Mouse (Mus musculus) thymus, postnatal 0 days (tissue): ENCODE data around the gene Slc39a11. TPM values are rescaled to one million over a fixed set of nuclear protein-coding genes. Genes with fewer than 3 reads are reported as not detected.
"Not testable (repeated sequence)": the region's sequence is repeated elsewhere in the genome, so short reads cannot be mapped to it uniquely, and the experiment has no call there.

Experiments used
- DNase-seq: peaks from one replicate; pipeline ENCODE4 v3.0.0-alpha.2; 2015; ENCODE audit warnings: low spot score
- polyA plus RNA-seq: library from polyadenylated mRNA; unstranded; fragments of >200 nt; fragmentation: Nextera tagmentation; extraction: Ambion mirVana; gene quantifications from 2 replicates; pipeline ENCODE4 v1.2.1, GENCODE M21; 2015

Slc39a11 gene
- polyA plus RNA-seq, 1 experiment from 2014 or later = 19.4 TPM

GRCm38 (mm10) chr11:113667704-113668103 lies 17.8 kb upstream of the Slc39a11 start:
- DNase-seq = no peak

DNA sequence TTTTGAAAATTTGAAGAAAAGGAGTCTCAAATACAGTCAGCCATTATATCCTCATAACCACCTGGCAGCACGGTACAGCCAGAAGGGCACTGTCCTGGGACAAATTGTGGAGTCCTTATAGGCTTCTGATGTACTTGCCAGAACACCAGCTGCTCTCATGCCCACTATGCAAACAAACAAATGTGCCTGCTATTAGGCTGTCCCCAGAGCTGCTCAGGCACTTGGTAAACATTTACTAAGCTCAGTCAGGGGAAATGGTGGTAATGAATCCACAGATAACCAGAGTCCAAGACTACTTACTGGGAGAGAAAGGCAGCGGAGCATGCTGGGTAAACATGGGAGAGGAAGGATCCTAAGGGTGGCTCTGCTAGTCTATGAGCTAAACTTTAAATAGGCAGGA lies 17.2 kb upstream of the Slc39a11 start:
- DNase-seq = no peak

DNA sequence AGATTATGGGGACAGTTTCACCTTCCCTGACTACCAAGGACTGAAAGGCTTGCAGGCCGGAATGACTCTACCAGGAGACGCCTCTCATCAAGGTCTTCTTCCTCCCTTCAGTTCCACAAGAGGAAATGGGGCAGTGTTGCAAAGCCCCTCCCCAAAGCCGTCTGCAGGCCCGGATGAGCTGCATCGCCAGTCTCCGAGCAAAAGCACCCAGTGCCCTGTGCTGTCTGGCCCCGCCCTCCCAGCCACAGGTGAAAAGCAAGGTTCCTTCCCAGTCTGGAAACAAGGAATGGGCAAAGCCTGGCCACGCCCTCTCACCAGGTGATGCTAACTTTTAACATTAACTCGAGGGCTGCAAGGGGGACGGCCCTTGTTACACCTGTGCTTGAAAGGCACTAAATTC lies 16.8 kb upstream of the Slc39a11 start:
- DNase-seq = peak; percentile 37

GRCm38 (mm10) chr11:113666205-113666604 lies 16.3 kb upstream of the Slc39a11 start:
- no peak for DNase-seq

DNA sequence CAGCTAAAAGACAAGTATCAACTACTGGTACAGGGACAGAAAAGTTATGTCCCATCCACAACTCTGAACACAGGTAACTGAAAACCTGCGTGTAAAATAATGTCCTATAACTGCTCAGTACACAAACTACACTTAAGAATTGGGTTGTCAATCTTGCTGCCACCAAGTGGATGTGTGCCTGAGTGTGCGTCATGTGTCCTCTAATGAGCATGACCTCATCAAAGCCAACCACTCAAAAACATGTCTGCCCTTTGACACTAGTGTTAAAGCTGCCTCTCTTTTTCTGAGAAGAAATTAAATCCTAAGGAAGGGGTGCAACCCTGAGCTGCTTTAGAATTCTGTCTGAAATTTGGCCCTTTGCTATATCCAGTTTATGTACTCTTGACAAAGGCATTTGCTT lies 14.4 kb upstream of the Slc39a11 start:
- no peak for DNase-seq

DNA sequence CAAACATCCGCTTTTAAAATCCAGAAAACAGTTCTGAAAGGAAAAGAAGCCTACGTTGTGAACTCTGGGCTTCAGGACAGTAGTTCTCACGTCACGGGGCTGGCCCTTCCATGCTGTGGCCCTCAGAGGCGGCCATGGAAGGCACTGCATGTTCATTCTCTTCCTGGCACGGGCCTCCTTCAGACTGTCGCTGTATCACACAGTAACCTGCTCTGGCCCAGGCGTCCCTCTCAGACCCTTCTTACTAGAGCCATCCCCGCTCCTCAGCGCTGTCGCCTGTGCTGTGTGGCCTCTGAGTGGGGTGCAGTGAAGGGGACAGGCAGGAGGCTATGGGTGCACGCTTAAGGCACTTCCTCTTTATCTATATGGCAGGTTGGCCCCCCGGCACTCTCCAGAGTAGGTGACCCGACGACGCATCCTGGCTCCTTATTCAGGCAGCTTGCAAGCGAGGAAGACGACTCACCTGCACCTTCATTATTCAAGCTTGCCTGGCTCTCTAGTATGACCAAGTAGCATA lies 12.0 kb upstream of the Slc39a11 start:
- no peak for DNase-seq

DNA sequence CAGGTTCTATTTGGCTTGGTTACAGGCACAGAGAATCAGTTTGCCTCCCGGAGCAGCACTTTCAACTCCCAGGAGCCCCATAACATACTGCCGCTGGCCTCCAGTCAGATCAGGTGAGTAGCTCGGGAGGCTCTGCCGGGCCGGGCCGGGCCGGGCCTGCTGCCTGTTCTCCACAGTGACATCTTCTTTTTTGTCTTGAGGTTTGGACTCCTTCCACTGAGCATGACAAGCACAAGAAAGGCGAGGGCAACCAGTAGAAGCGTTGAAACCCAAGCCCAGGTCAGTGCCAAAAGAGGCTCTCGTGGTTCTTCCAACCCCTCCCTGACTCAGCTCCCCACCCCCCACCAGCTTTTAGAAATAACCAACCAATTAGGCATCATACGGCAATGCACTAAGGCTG lies 11.1 kb upstream of the Slc39a11 start:
- no peak for DNase-seq

DNA sequence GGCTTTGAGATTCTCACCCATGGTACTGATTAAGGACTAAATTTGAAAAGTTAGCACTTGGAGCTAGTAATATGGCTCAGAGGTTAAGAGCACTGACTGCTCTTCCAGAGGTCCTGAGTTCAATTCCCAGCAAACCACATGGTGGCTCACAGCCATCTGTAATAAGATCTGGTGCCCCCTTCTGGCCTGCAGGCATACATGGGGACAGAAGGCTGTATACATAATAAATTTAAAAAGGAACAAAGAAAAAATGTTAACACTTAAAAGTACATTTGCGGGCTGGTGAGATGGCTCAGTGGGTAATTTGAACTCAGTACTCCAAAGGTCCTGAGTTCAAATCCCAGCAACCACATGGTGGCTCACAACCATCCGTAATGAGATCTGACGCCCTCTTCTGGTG lies 10.3 kb upstream of the Slc39a11 start:
- not testable (repeated sequence) for DNase-seq

DNA sequence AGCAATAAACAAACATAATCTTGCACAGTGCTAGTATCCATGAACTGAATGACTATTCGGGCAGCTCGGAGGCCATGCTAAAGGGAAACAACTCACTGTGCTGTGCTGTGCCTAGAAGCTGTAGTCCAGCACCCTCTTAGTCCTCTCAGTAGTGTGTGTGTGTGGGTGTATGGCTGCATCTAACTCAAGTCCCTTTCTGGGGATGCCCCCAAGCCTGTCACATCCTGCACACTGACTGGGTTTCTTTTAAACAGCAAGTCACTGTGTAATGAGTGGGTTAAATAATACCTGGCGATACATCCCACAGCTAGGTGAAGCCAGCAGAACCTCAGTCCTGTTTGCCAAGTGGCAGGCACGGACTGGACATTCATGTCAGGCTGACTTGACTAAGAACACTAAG lies 8.9 kb upstream of the Slc39a11 start:
- no peak for DNase-seq

GRCm38 (mm10) chr11:113658319-113658718 lies 8.4 kb upstream of the Slc39a11 start:
- no peak for DNase-seq

DNA sequence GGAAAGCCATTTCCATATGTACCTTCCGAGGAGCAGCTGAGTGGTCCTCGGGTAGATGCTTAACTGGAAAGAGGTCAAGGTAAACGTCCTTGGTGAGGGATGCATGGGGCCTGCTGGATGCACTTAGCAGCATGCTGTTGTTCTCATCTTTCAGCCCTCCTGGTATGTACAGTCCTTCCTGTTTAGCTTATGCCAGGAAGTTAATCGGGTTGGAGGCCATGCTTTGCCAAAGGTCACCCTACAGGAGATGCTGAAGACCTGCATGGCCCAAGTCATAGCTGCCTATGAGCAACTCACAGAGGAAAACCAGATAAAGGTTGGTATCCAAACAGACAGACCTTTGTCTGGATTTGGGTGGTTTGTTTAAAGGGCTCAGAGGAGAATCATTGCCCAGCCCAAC lies 7.3 kb upstream of the Slc39a11 start:
- no peak for DNase-seq

- no peak for DNase-seq
Observed at GRCm38 (mm10) chr11:113656511-113656932, 6.6 kb upstream of the Slc39a11 start.

- no peak for DNase-seq
Observed at GRCm38 (mm10) chr11:113654561-113655270, 4.8 kb upstream of the Slc39a11 start.

- no peak for DNase-seq
Observed at GRCm38 (mm10) chr11:113654105-113654504, 4.2 kb upstream of the Slc39a11 start.

DNA sequence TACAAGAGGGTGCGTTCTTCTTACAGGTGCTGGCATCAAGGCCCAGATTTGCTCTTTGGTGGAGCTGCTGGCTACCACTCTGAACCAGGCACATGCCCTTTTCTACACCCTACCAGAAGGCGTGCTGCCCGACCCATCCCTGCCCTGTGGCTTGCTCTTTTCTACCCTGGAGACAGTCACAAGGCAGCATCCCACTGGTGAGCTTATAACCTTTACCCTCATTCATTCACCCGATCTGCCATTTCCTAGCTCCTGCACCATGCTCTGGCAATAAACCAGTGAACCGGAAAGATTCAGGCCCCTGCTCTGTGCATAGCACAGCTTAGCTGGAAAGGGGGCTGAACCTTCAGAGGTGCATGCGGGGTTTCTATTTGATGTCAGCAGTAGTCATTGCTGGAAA lies 2.6 kb upstream of the Slc39a11 start:
- no peak for DNase-seq

DNA sequence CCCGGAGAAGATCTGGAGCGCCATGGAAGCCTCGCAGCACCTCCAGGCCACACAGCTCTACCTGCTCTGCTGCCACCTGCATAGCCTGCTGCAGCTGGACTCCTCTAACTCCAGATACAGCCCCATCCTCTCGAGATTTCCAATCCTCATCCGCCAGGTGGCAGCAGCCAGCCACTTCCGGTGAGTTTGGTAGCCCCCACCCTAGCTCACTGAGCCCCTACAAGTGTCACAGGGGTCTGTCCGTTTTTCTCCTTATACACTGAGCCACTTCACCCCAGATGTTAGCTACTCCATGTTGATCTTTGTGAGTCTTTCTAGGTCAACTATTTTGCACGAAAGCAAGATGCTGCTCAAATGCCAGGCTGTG lies 2.0 kb upstream of the Slc39a11 start:
- DNase-seq = peak; percentile 56

DNA sequence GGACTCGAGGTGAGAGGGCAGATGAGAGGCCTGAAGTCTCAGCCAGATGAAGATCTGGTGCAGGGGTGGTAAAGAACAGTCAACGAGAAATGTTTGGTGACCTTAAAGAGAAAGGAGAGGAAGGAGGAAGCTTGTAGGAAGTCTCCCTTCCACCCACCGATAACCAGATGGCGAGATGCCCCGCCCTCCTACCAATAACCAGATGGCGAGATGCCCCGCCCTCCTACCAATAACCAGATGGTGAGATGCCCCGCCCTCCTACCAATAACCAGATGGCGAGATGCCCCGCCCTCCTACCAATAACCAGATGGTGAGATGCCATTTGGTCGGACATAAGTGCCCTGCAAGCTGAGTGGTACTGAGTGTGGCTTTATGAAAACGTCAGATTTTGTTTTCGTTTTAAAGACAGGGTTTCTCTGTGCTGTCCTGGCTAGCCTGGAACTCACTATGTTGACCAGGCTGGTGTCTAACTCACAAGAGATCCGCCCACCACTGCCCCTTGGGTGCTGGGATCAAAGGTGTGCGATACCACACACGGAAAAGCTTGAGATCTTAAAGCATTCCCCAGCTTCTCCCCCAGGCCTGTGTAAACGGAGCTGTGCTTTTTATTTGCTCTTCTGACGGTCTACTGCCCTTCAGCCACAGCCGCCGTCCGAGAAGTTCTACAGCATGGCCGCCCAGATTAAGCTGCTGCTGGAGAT lies 1.5 kb upstream of the Slc39a11 start:
- DNase-seq = no peak

GRCm38 (mm10) chr11:113648690-113649352 lies 1.1 kb downstream of the Slc39a11 start, which contains the start of gene Cog1:
Gene Cog1, plus strand, starts transcription at chr11:113649169.
- no peak for DNase-seq

DNA sequence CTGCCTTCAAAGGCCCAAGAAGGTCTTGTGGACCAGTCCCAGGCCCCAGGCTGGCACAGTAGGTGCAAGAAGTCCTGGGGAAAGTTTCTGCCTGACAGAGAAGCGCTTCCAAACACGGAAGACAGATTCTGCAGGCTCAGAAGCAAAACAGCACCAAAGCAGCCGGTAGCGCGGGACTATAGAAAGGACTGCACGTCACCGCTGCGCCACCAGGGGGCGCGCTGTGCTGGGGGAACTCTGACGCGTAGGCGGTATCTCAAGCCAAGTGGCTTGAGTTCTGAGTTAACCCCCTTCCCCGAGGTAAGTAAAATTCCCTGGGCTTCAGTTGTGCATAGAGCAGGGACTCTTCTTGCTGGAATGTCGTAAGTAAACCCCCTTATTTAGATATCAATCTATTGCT lies 1.7 kb downstream of the Slc39a11 start:
- peak; percentile 88 for DNase-seq

GRCm38 (mm10) chr11:113645181-113645580 lies 4.7 kb downstream of the Slc39a11 start:
- no peak for DNase-seq

DNA sequence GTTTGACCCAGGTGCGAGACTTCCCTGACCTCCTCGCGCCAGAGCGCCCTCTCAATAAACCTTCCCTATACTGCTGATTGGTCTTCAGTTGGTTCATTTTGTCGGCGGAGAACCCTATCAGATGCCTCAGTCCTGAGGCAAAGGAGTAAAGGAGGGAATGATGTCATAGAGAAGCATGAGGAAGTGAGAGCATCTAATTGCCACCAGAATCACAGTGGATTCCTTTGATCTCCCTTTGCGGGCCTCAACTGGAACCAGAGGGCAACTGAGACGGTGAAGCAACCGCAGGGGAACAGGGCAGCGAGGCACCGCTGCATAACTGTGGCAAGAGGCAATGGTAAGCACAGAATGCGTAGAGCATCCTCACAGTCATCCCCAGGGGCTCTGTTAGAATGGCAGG lies 11.2 kb downstream of the Slc39a11 start:
- no peak for DNase-seq

DNA sequence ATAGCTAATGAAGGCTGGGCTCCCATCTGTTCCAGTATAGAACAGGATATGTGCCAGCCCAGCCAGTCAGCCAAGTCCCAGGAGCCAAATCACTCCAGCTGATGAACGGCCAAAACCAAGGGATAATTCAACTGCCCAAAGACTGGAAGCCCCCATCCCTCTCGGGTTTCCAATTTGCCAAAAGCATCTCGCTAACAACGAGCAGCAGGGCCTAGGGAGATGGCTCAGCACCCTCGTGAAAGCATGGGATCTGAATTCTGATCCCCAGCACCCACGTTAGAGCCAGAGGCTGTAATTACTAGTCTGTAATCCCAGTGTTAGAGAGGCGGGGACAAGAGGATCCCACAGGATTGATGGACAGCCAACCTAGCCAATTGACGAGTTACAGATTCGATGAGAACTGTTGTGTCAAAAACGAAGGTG lies 15.2 kb downstream of the Slc39a11 start:
- no peak for DNase-seq
